Mouse (Mus musculus): ENCODE measurements around the gene Prkar2b. TPM values are rescaled to one million over a fixed set of nuclear protein-coding genes. Genes with fewer than 3 reads are reported as not detected.
A peak's percentile ranks its signal among the peaks of the same experiment; 100 is the strongest.

Prkar2b gene
- polyA plus RNA-seq, 1 experiment from 2014 or later = 18.9 TPM

DNA sequence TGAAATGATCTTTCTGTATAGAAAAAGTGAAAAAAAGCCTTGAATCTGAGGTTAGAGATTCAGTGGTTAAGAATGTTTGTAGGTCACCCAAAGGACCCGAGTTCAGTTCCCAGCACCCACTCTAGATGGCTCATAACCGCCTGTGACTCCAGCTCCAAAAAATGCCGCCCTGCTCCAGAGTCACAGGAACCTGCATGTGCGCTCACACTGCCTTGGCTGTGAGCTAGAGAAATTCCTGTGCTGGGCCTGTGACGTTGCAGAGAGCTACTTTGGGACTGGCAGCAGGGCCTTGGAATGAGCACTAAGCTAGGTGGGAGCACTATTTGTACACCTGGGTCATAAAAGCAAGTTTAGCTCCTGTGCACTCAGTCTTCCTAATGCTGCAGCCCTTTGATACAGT lies 144.4 kb downstream of the Prkar2b start:
- H3K27ac ChIP-seq (ENCODE audit: poor library complexity, severe bottlenecking) = 0 out of 2 replicates have a peak overlapping the region, but pooled peaks have one; percentile 61
- no peaks in the 10 kb centered on the region for H3K9me3 ChIP-seq (replicated peaks)
- peaks cover 13% of the 10 kb centered on the region for H3K4me1 ChIP-seq (replicated peaks)
- H3K9ac ChIP-seq = no peak overlapping the region
- no peak overlapping the region for H3K4me2 ChIP-seq
- no peak for ATAC-seq (ENCODE audit: insufficient number of reproducible peaks, low FRiP score)
- H3K27me3 ChIP-seq (replicated peaks) = no peaks in the 10 kb centered on the region
- no peak overlapping the region for H3K4me3 ChIP-seq
- WGBS = 92% methylated on average over 5 of the region's 5 CpGs
- peaks cover 24% of the 10 kb centered on the region for H3K36me3 ChIP-seq

DNA sequence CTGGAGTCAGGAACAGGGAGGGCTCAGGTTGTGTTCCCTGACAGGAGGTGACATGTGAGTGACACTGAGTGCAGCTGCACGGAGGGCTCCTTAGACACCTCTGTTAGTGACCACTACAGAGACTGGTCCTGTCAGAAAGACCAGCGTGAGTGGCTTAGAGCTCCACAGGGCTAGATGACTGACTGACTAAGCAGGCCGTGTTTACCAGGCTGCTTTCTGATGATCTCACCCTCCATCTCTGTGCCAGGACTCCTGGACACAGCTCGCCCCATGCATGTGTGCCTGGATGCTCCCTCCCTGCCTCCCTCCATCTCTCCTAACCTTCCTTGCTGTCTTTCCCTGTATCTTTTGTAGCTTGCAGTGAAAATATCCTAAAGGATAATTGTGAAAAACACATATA lies 147.5 kb downstream of the Prkar2b start:
- Histone ChIP-seq H3K4me1 (replicated peaks) (peaks cover 13% of the 10 kb centered on the region), H3K27me3 (replicated peaks) (no peaks in the 10 kb centered on the region), H3K9me3 (replicated peaks) (no peaks in the 10 kb centered on the region), H3K9ac (no peak overlapping the region), H3K27ac (ENCODE audit: poor library complexity, severe bottlenecking) (0 out of 2 replicates have a peak overlapping the region, but pooled peaks have one; percentile 38), H3K36me3 (peaks cover 6% of the 10 kb centered on the region), H3K4me2 (no peak overlapping the region), H3K4me3 (no peak overlapping the region)
- WGBS = 30% methylated on average over 4 of the region's 4 CpGs
- no peak for ATAC-seq (ENCODE audit: insufficient number of reproducible peaks, low FRiP score)

DNA sequence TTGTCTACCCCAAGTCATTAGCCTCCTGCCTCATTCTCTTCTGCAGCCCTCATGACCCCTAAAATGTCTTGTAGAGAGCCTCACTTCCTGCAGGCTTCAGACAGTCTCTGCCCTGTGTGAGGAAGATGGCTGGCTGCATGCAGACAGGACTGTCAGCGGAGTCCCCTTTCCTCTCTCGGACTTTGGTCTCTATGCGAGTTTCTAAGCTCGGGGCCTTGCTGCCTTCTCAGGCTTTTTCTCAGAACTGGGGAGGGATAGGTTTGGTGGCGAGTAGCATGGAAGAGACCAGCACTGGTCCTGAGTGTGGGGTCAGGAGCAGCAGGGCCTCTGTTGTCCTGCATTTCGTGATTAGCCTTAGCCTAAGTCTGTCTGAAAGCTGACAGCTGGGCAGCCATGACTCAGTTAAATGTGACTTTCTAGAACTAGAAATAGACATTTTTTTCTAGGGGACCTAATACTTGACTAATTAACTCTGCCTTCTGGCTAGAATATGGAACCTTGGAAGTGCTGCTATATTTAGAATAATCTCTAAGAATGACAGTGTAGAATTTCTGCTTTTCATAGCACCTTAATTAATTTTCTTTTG lies 148.0 kb downstream of the Prkar2b start:
- no peaks in the 10 kb centered on the region for H3K27me3 ChIP-seq (replicated peaks)
- no peak overlapping the region for H3K9ac ChIP-seq
- no peaks in the 10 kb centered on the region for H3K9me3 ChIP-seq (replicated peaks)
- no peak overlapping the region for H3K4me2 ChIP-seq
- peaks cover 13% of the 10 kb centered on the region for H3K4me1 ChIP-seq (replicated peaks)
- WGBS = 79% methylated on average over 6 of the region's 6 CpGs
- peaks cover 3% of the 10 kb centered on the region; the same call in 1 of the 2 replicates for H3K36me3 ChIP-seq
- no peak for ATAC-seq (ENCODE audit: insufficient number of reproducible peaks, low FRiP score)
- no peak overlapping the region for H3K4me3 ChIP-seq
- no peak overlapping the region for H3K27ac ChIP-seq (ENCODE audit: poor library complexity, severe bottlenecking)

Other genes with a start within 250 kb of the Prkar2b start
- gene Hbp1, start 110.8 kb downstream of the Prkar2b start, polyA plus RNA-seq (2016; fragmentation: Nextera tagmentation; extraction: Ambion mirVana) = 93.7 and 97.0 TPM in 2 replicates
- gene Pik3cg, start 147.4 kb upstream of the Prkar2b start, polyA plus RNA-seq (2016; fragmentation: Nextera tagmentation; extraction: Ambion mirVana) = 1.2 and 1.6 TPM in 2 replicates